Mouse (Mus musculus) CH12.LX (cell line): ENCODE results near the gene Golga4. TPM values are rescaled to one million over a fixed set of nuclear protein-coding genes. Genes with fewer than 3 reads are reported as not detected.

Experiments used
- DNase-seq: peaks from one replicate; pipeline ENCODE4 v3.0.0-alpha.2; 2013; ENCODE audit errors: extremely low read depth
- H3K27ac ChIP-seq: 2 replicates; pipeline ENCODE4 v1.5.1; 2012; ENCODE audit warnings: low read depth, mild to moderate bottlenecking, control low read depth, moderate library complexity; ENCODE audit not compliant: insufficient read depth
- H3K27me3 ChIP-seq: replicated peaks from 2 replicates; pipeline ENCODE3; 2012; ENCODE audit warnings: inconsistent platforms
- H3K36me3 ChIP-seq, 2 experiments: replicated peaks in 1 of 2; 2 replicates each; pipeline versions ENCODE3 to v1.6.1; 2012; ENCODE audit warnings: inconsistent platforms in 1 of 2, low read length in 1 of 2, mild to moderate bottlenecking in 1 of 2, mixed read lengths in 1 of 2, moderate library complexity in 1 of 2; ENCODE audit not compliant: control insufficient read depth in 1 of 2, insufficient read depth in 1 of 2
- H3K4me1 ChIP-seq, 2 experiments: 2 replicates each; pipeline ENCODE4 v1.6.1; 2012; ENCODE audit warnings: inconsistent platforms in 1 of 2, moderate library complexity in 1 of 2; ENCODE audit not compliant: insufficient read depth in 2 of 2, control insufficient read depth in 1 of 2
- H3K4me2 ChIP-seq: 2 replicates; pipeline ENCODE4 v1.6.1; 2012; ENCODE audit warnings: low read depth, mild to moderate bottlenecking, control low read depth; ENCODE audit not compliant: poor library complexity, insufficient read depth, severe bottlenecking
- H3K4me3 ChIP-seq, 3 experiments: fragments of 150-350 bp in 1 of 3; sonication (generic) in 1 of 3; replicated peaks in 1 of 3; 2 replicates each; pipeline versions ENCODE3 to v1.5.1; 2011 to 2012; ENCODE audit warnings: low read depth in 2 of 3, low read length in 2 of 3, mild to moderate bottlenecking in 2 of 3, moderate library complexity in 2 of 3, control low read depth in 1 of 3, improper control_type of control experiment in 1 of 3, inconsistent platforms in 1 of 3, mixed read lengths in 1 of 3; ENCODE audit not compliant: poor library complexity in 1 of 3
- H3K79me2 ChIP-seq: replicated peaks from 2 replicates; pipeline ENCODE4 v1.6.1; 2012; ENCODE audit warnings: mild to moderate bottlenecking, moderate library complexity; ENCODE audit not compliant: control insufficient read depth, poor library complexity, insufficient read depth, severe bottlenecking; ENCODE audit errors: extremely low read depth
- H3K9ac ChIP-seq: 2 replicates; pipeline ENCODE4 v1.6.1; 2012; ENCODE audit warnings: low read depth, mild to moderate bottlenecking, control low read depth, moderate library complexity; ENCODE audit not compliant: insufficient read depth
- H3K9me3 ChIP-seq: replicated peaks from 2 replicates; pipeline ENCODE3; 2012; ENCODE audit warnings: low read length, inconsistent platforms, mixed read lengths
- CHD2 ChIP-seq: IDR thresholded peaks from 2 replicates; pipeline ENCODE4 v1.6.1; 2011; ENCODE audit warnings: low read length, improper control_type of control experiment
- CTCF ChIP-seq, 2 experiments: IDR thresholded peaks in 1 of 2; conservative IDR thresholded peaks in 1 of 2; 2 replicates each; pipeline ENCODE4 v1.5.1; 2011 to 2012; ENCODE audit warnings: low read depth in 2 of 2, low read length in 2 of 2, improper control_type of control experiment in 1 of 2, inconsistent platforms in 1 of 2, mild to moderate bottlenecking in 1 of 2, moderate library complexity in 1 of 2
- E2F4 ChIP-seq: IDR thresholded peaks from 2 replicates; pipeline ENCODE4 v1.6.1; 2011; ENCODE audit warnings: low read depth, low read length, improper control_type of control experiment; ENCODE audit not compliant: insufficient replicate concordance
- ELF1 ChIP-seq: IDR thresholded peaks from 2 replicates; pipeline ENCODE4 v1.6.1; 2014; ENCODE audit warnings: low read depth, mild to moderate bottlenecking, inconsistent platforms, low read length, improper control_type of control experiment
- EP300 ChIP-seq: IDR thresholded peaks from 2 replicates; pipeline ENCODE4 v1.6.1; 2011; ENCODE audit warnings: low read length, improper control_type of control experiment
- ETS1 ChIP-seq: conservative IDR thresholded peaks from 2 replicates; pipeline ENCODE4 v1.6.1; 2012; ENCODE audit warnings: low read depth, mild to moderate bottlenecking, inconsistent platforms, low read length, improper control_type of control experiment, moderate library complexity
- GABPA ChIP-seq: IDR thresholded peaks from 2 replicates; pipeline ENCODE4 v1.6.1; 2012; ENCODE audit warnings: low read depth, low read length, improper control_type of control experiment, inconsistent platforms; ENCODE audit not compliant: insufficient replicate concordance
- IRF4 ChIP-seq: IDR thresholded peaks from 2 replicates; pipeline ENCODE4 v1.6.1; 2014; ENCODE audit warnings: low read depth, mild to moderate bottlenecking, inconsistent platforms, low read length, improper control_type of control experiment
- MAFK ChIP-seq: IDR thresholded peaks from 2 replicates; pipeline ENCODE4 v1.6.1; 2011; ENCODE audit warnings: low read length, improper control_type of control experiment; ENCODE audit not compliant: insufficient replicate concordance
- MEF2A ChIP-seq: IDR thresholded peaks from 2 replicates; pipeline ENCODE4 v1.6.1; 2014; ENCODE audit warnings: low read depth, mild to moderate bottlenecking, inconsistent platforms, low read length, improper control_type of control experiment, borderline replicate concordance
- MYC ChIP-seq: IDR thresholded peaks from 2 replicates; pipeline ENCODE4 v1.6.1; 2011; ENCODE audit warnings: low read depth, mild to moderate bottlenecking, improper control_type of control experiment, low read length
- NELFE ChIP-seq: IDR thresholded peaks from 2 replicates; pipeline ENCODE4 v1.6.1; 2011; ENCODE audit warnings: low read depth, low read length, improper control_type of control experiment
- RAD21 ChIP-seq: IDR thresholded peaks from 2 replicates; pipeline ENCODE4 v1.6.1; 2011; ENCODE audit warnings: low read depth, mild to moderate bottlenecking, low read length, improper control_type of control experiment, moderate library complexity
- SIN3A ChIP-seq: IDR thresholded peaks from 2 replicates; pipeline ENCODE4 v1.6.1; 2012; ENCODE audit warnings: low read length, improper control_type of control experiment, inconsistent platforms
- SMC3 ChIP-seq: IDR thresholded peaks from 2 replicates; pipeline ENCODE4 v1.6.1; 2011; ENCODE audit warnings: low read depth, low read length, improper control_type of control experiment
- TCF12 ChIP-seq: IDR thresholded peaks from 2 replicates; pipeline ENCODE4 v1.6.1; 2014; ENCODE audit warnings: low read depth, mild to moderate bottlenecking, inconsistent platforms, low read length, improper control_type of control experiment
- UBTF ChIP-seq: IDR thresholded peaks from 2 replicates; pipeline ENCODE4 v1.6.1; 2012; ENCODE audit warnings: low read depth, mild to moderate bottlenecking, inconsistent platforms, low read length, improper control_type of control experiment, moderate library complexity
- USF1 ChIP-seq: IDR thresholded peaks from 2 replicates; pipeline ENCODE4 v1.6.1; 2014; ENCODE audit warnings: low read depth, mild to moderate bottlenecking, inconsistent platforms, low read length, improper control_type of control experiment
- USF2 ChIP-seq: conservative IDR thresholded peaks from 2 replicates; pipeline ENCODE4 v1.6.1; 2011; ENCODE audit warnings: low read depth, low read length, improper control_type of control experiment
- ZKSCAN1 ChIP-seq: IDR thresholded peaks from 2 replicates; pipeline ENCODE4 v1.6.1; 2012; ENCODE audit warnings: low read depth, inconsistent platforms, low read length, improper control_type of control experiment, borderline replicate concordance
- ZMIZ1 ChIP-seq: IDR thresholded peaks from 2 replicates; pipeline ENCODE4 v1.6.1; 2012; ENCODE audit warnings: low read depth, mild to moderate bottlenecking, inconsistent platforms, low read length, improper control_type of control experiment
- dilution Hi-C: fragments of 300-500 bp; cut with MboI; formaldehyde crosslinking; loops from 2 replicates; pipeline ENCODE4 v1.14.3; 2020; ENCODE audit warnings: low sequenced_read_pairs; ENCODE audit not compliant: extremely low pct_unique_long_range_greater_than_20kb, extremely low pct_ligation_motif_present
- in situ Hi-C: fragments of 300-500 bp; cut with MboI; formaldehyde crosslinking; loops from 3 replicates; pipeline ENCODE4 v1.14.3; 2019; ENCODE audit warnings: low sequenced_read_pairs, low pct_ligation_motif_present, low pct_unique_long_range_greater_than_20kb, mixed read lengths
- polyA plus RNA-seq: library from polyadenylated mRNA; unstranded; fragments of >175 nt; gene quantifications from 2 replicates; pipeline ENCODE4 v1.2.1, GENCODE M21; 2012; ENCODE audit warnings: low read depth; ENCODE audit not compliant: insufficient read length
- total RNA-seq, 2 experiments: library from RNA; depleted of rRNA; stranded (reverse); fragments of 300-350 nt in 1 of 2; fragments of >200 nt in 1 of 2; gene quantifications; 2 replicates each; pipeline ENCODE4 v1.2.3; 2012 to 2014

The Golga4 gene
- total and polyA plus RNA-seq, 3 experiments: 23.7 to 37.2 (median 33.1) TPM

- H3K27ac ChIP-seq: no peak overlapping the region
- H3K36me3 ChIP-seq: peaks cover 59 to 94% of the 10 kb centered on the region in 2 experiments
- H3K4me3 ChIP-seq: no peak overlapping the region
- H3K27me3 ChIP-seq: no peaks in the 10 kb centered on the region
- H3K4me1 ChIP-seq: no peaks in the 10 kb centered on the region
- no peak overlapping the region for H3K9ac ChIP-seq
- no peaks in the 10 kb centered on the region for H3K9me3 ChIP-seq
- dilution Hi-C loops (no loop called here), in situ Hi-C loops (no loop called here)
- no peak overlapping the region for H3K4me2 ChIP-seq
- H3K79me2 ChIP-seq: no peaks in the 10 kb centered on the region
- TF ChIP-seq NELFE: no peak
- no peak for DNase-seq
Observed at GRCm38 (mm10) chr9:118536946-118537345, 30.9 kb downstream of the Golga4 start.

- no peaks in the 10 kb centered on the region for H3K79me2 ChIP-seq
- H3K27me3 ChIP-seq: no peaks in the 10 kb centered on the region
- no peak overlapping the region for H3K27ac ChIP-seq
- H3K4me2 ChIP-seq: no peak overlapping the region
- no peak for TF ChIP-seq SMC3
- no peak for TF ChIP-seq MEF2A
- TF ChIP-seq USF2: no peak
- TF ChIP-seq SIN3A: no peak
- TF ChIP-seq TCF12: no peak
- no peak for TF ChIP-seq ETS1
- TF ChIP-seq MAFK: no peak
- no peak for TF ChIP-seq UBTF
- TF ChIP-seq MYC: no peak
- TF ChIP-seq GABPA: no peak
- TF ChIP-seq CTCF (conservative IDR thresholded peaks at IDR 0.05 in 1 of 2, IDR thresholded peaks at IDR 0.05 in 1 of 2; ENCODE audit: low read depth in 2 of 2, low read length in 2 of 2): no peak
- no peak for TF ChIP-seq E2F4
- no peak for TF ChIP-seq USF1
- TF ChIP-seq CHD2: no peak
- TF ChIP-seq EP300: no peak
- no peak for TF ChIP-seq ZMIZ1
- TF ChIP-seq ZKSCAN1: no peak
- TF ChIP-seq ELF1: no peak
- TF ChIP-seq RAD21: no peak
- no peak for TF ChIP-seq IRF4
- TF ChIP-seq, all 38 proteins: peak for 0
- no peak for DNase-seq
- Histone ChIP-seq H3K9ac (no peak overlapping the region), H3K36me3 (peaks cover 59 to 96% of the 10 kb centered on the region in 2 experiments), H3K9me3 (no peaks in the 10 kb centered on the region), H3K4me3 (no peak overlapping the region), H3K4me1 (no peaks in the 10 kb centered on the region)
- dilution Hi-C loops: no loop called here
- in situ Hi-C loops: no loop called here
Observed at GRCm38 (mm10) chr9:118537463-118538339, 31.6 kb downstream of the Golga4 start.
